Mouse (Mus musculus): ENCODE data around the gene Dtx3. TPM values are rescaled to one million over a fixed set of nuclear protein-coding genes. Genes with fewer than 3 reads are reported as not detected.

Dtx3 gene
- polyA plus RNA-seq, 1 experiment from 2014 or later = 95.8 TPM

- no peak overlapping the region for H3K4me2 ChIP-seq (ENCODE audit: low read length)
- no peak for ATAC-seq (replicated peaks; ENCODE audit: low FRiP score, low TSS enrichment, low read depth)
- no peaks in the 10 kb centered on the region for H3K36me3 ChIP-seq (ENCODE audit: control insufficient read depth, insufficient read depth, low read length)
- no peaks in the 10 kb centered on the region for H3K4me1 ChIP-seq (replicated peaks; ENCODE audit: control insufficient read depth, insufficient read depth, low read length)
- 84% methylated on average over 8 of the region's 8 CpGs for WGBS
- H3K9me3 ChIP-seq (ENCODE audit: control insufficient read depth, low read length) = no peaks in the 10 kb centered on the region
- no peak for DNase-seq (ENCODE audit: low spot score)
- no peak overlapping the region for H3K9ac ChIP-seq (ENCODE audit: low read length)
- H3K4me3 ChIP-seq (ENCODE audit: low read depth, low read length) = no peak overlapping the region
- H3K27me3 ChIP-seq (replicated peaks; ENCODE audit: control insufficient read depth, insufficient read depth, low read length) = no peaks in the 10 kb centered on the region
- no peak overlapping the region for H3K27ac ChIP-seq (ENCODE audit: low read depth)
Measured at GRCm38 (mm10) chr10:127143228-127143627, 52.3 kb downstream of the Dtx3 start.

DNA sequence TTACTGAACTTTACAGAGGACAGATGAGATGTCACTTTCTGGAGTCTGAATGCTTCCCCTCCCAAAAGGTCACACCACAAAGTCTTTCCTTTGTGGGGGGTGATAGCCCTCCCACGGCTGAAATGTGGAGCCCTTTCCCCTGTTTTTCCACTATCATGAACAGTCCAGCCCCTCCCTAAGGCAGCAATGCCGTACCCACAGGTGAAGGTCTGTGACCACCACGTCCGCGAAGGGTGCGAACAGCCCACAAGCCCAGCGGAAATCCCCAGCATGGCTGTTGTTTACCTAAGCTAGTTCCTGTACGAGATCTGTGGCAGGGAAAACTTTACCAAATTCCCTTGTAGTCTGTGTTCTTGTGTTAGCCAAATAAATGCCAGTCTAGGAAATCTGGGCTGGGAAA is 54.0 kb downstream of the Dtx3 start:
- Histone ChIP-seq H3K27ac (ENCODE audit: low read depth) (no peak overlapping the region), H3K4me3 (ENCODE audit: low read depth, low read length) (no peak overlapping the region), H3K36me3 (ENCODE audit: control insufficient read depth, insufficient read depth, low read length) (no peaks in the 10 kb centered on the region), H3K9ac (ENCODE audit: low read length) (no peak overlapping the region), H3K4me1 (replicated peaks; ENCODE audit: control insufficient read depth, insufficient read depth, low read length) (no peaks in the 10 kb centered on the region), H3K27me3 (replicated peaks; ENCODE audit: control insufficient read depth, insufficient read depth, low read length) (no peaks in the 10 kb centered on the region), H3K4me2 (ENCODE audit: low read length) (no peak overlapping the region), H3K9me3 (ENCODE audit: control insufficient read depth, low read length) (no peaks in the 10 kb centered on the region)
- no peak for DNase-seq (ENCODE audit: low spot score)
- ATAC-seq (replicated peaks; ENCODE audit: low FRiP score, low TSS enrichment, low read depth) = no peak
- WGBS = 64% methylated on average over 8 of the region's 8 CpGs

GRCm38 (mm10) chr10:127140971-127141370 is 54.6 kb downstream of the Dtx3 start:
- Histone ChIP-seq H3K4me1 (replicated peaks; ENCODE audit: control insufficient read depth, insufficient read depth, low read length) (no peaks in the 10 kb centered on the region), H3K36me3 (ENCODE audit: control insufficient read depth, insufficient read depth, low read length) (no peaks in the 10 kb centered on the region), H3K9ac (ENCODE audit: low read length) (no peak overlapping the region), H3K4me3 (ENCODE audit: low read depth, low read length) (no peak overlapping the region), H3K4me2 (ENCODE audit: low read length) (no peak overlapping the region), H3K27ac (ENCODE audit: low read depth) (no peak overlapping the region), H3K27me3 (replicated peaks; ENCODE audit: control insufficient read depth, insufficient read depth, low read length) (no peaks in the 10 kb centered on the region), H3K9me3 (ENCODE audit: control insufficient read depth, low read length) (no peaks in the 10 kb centered on the region)
- DNase-seq (ENCODE audit: low spot score) (no peak), ATAC-seq (replicated peaks; ENCODE audit: low FRiP score, low TSS enrichment, low read depth) (no peak)
- 80% methylated on average over 11 of the region's 11 CpGs for WGBS

Other genes starting within 250 kb of the Dtx3 start
- gene Ctdsp2, start 217.0 kb downstream of the Dtx3 start, polyA plus RNA-seq (2014; fragmentation: Nextera tagmentation; extraction: Ambion mirVana) = 99.2 and 101 TPM in 2 replicates
- gene Avil, start 195.0 kb downstream of the Dtx3 start, polyA plus RNA-seq (2014; fragmentation: Nextera tagmentation; extraction: Ambion mirVana) = 0.22 TPM in 2 replicates
- gene Tsfm, start 164.9 kb downstream of the Dtx3 start, polyA plus RNA-seq (2014; fragmentation: Nextera tagmentation; extraction: Ambion mirVana) = 86.1 and 86.3 TPM in 2 replicates
- gene Mettl1, start 154.3 kb downstream of the Dtx3 start, polyA plus RNA-seq (2014; fragmentation: Nextera tagmentation; extraction: Ambion mirVana) = 60.8 and 65.2 TPM in 2 replicates
- 0.31 and 0.50 TPM in 2 replicates for gene Eef1akmt3, start 154.2 kb downstream of the Dtx3 start, polyA plus RNA-seq (2014; fragmentation: Nextera tagmentation; extraction: Ambion mirVana)
- gene Cyp27b1, start 147.5 kb downstream of the Dtx3 start, polyA plus RNA-seq (2014; fragmentation: Nextera tagmentation; extraction: Ambion mirVana) = 0.07 and 0.15 TPM in 2 replicates
- gene March9, start 135.5 kb downstream of the Dtx3 start, polyA plus RNA-seq (2014; fragmentation: Nextera tagmentation; extraction: Ambion mirVana) = 1.4 and 1.9 TPM in 2 replicates
- 1,915 and 2,068 TPM in 2 replicates for gene Cdk4, start 132.2 kb downstream of the Dtx3 start, polyA plus RNA-seq (2014; fragmentation: Nextera tagmentation; extraction: Ambion mirVana)
- 92.4 and 114 TPM in 2 replicates for gene Tspan31, start 125.5 kb downstream of the Dtx3 start, polyA plus RNA-seq (2014; fragmentation: Nextera tagmentation; extraction: Ambion mirVana)
- 0.23 and 0.26 TPM in 2 replicates for gene Agap2, start 120.4 kb downstream of the Dtx3 start, polyA plus RNA-seq (2014; fragmentation: Nextera tagmentation; extraction: Ambion mirVana)
- 47.6 and 51.6 TPM in 2 replicates for gene Os9, start 74.6 kb downstream of the Dtx3 start, polyA plus RNA-seq (2014; fragmentation: Nextera tagmentation; extraction: Ambion mirVana)
- 54.3 and 66.0 TPM in 2 replicates for gene B4galnt1, start 30.5 kb downstream of the Dtx3 start, polyA plus RNA-seq (2014; fragmentation: Nextera tagmentation; extraction: Ambion mirVana)
- 0.93 and 1.3 TPM in 2 replicates for gene Slc26a10, start 15.1 kb downstream of the Dtx3 start, polyA plus RNA-seq (2014; fragmentation: Nextera tagmentation; extraction: Ambion mirVana)
- gene Arhgef25, start 5.6 kb downstream of the Dtx3 start, polyA plus RNA-seq (2014; fragmentation: Nextera tagmentation; extraction: Ambion mirVana) = 49.0 and 57.7 TPM in 2 replicates
- gene Pip4k2c, start 15.9 kb upstream of the Dtx3 start, polyA plus RNA-seq (2014; fragmentation: Nextera tagmentation; extraction: Ambion mirVana) = 24.2 and 25.9 TPM in 2 replicates
- gene Kif5a, start 67.6 kb upstream of the Dtx3 start, polyA plus RNA-seq (2014; fragmentation: Nextera tagmentation; extraction: Ambion mirVana) = 9.2 and 10.6 TPM in 2 replicates
- 157 and 166 TPM in 2 replicates for gene Dctn2, start 70.6 kb upstream of the Dtx3 start, polyA plus RNA-seq (2014; fragmentation: Nextera tagmentation; extraction: Ambion mirVana)
- gene Mbd6, start 93.3 kb upstream of the Dtx3 start, polyA plus RNA-seq (2014; fragmentation: Nextera tagmentation; extraction: Ambion mirVana) = 19.2 and 20.6 TPM in 2 replicates
- gene Mars, start 116.1 kb upstream of the Dtx3 start, polyA plus RNA-seq (2014; fragmentation: Nextera tagmentation; extraction: Ambion mirVana) = 123 and 124 TPM in 2 replicates
- 4.2 and 4.4 TPM in 2 replicates for gene Arhgap9, start 126.2 kb upstream of the Dtx3 start, polyA plus RNA-seq (2014; fragmentation: Nextera tagmentation; extraction: Ambion mirVana)
- gene Gli1, start 146.2 kb upstream of the Dtx3 start, polyA plus RNA-seq (2014; fragmentation: Nextera tagmentation; extraction: Ambion mirVana) = 12.6 and 15.1 TPM in 2 replicates
- not detected in 2 replicates for gene Inhbe, start 158.7 kb upstream of the Dtx3 start, polyA plus RNA-seq (2014; fragmentation: Nextera tagmentation; extraction: Ambion mirVana)
- gene Inhbc, start 174.7 kb upstream of the Dtx3 start, polyA plus RNA-seq (2014; fragmentation: Nextera tagmentation; extraction: Ambion mirVana) = not detected in 2 replicates
- 29.8 and 31.5 TPM in 2 replicates for gene R3hdm2, start 184.6 kb upstream of the Dtx3 start, polyA plus RNA-seq (2014; fragmentation: Nextera tagmentation; extraction: Ambion mirVana)